Mouse (Mus musculus) liver, embryonic 14.5 days (tissue): ENCODE measurements around the gene A930017K11Rik.

ENCODE experiments used
- CTCF ChIP-seq: IDR thresholded peaks from 2 replicates; pipeline ENCODE4 v1.5.1; 2016; ENCODE audit warnings: antibody characterized with exemption, low read depth, control low read depth
- EP300 ChIP-seq: IDR thresholded peaks from 2 replicates; pipeline ENCODE4 v1.6.1; 2016; ENCODE audit warnings: antibody characterized with exemption, low read depth

DNA sequence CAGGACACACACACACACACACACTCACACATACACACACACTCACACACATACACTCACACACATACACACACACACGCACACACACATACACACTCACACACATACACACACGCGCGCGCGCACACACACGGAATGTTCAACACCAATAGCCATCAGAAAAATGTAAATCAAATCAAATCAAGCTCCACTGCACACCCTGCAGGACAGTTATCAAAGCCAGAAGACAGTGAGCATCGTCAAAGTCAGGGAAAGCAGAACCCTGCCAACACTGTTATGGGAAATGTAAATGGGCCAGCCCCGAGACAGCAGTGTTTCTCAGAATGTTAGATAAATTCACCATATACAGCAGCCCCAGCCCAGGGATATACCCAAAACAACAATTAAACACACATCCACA is 18.1 kb upstream of the A930017K11Rik start:
- TF ChIP-seq CTCF = peak; percentile 49; the same call in 1 of the 2 replicates
- TF ChIP-seq EP300 = no peak
